20 mouse cellular contexts compared by ENCODE assay signal in the genomic region with DNA sequence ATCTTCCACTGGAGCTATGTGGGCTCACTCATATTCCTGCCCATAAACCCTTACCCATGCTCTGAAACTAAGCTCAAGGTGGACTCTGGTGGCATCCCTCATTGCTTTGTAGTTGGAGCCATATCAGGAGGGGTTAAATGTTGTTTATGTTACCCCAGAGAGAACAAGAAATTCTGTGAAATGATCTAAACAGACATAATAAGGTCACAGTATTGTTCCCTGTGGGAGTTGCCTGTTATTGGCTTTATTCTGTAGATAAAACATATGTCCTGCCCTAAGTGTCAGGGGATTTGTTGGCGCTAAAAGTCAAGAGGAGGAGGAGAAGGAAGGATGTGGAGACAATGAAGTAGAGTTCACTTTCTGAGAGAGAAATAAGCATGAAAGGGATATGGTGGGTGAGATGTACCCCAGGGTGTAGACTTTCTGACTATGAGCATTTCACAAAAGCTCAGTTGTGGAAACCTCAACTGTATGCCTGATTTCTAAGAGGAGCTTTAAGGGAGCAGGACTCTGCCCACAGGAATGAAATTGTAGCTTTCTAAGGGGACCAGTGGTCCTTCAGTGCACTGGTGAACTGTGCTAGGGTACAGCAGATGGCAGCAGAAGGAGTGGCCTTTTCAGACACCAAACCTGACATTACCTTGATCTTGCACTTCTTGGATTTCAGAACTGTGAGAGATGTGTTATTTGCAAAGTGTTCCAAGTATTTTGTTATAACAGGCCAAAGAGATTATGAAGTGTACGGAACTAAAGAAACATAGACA.
DNase-seq lines count a peak whose midpoint lies in the region; ATAC-seq and TF ChIP-seq lines count a peak whose summit lies in the region.
"Had no signal": no experiment of that assay in that cellular context is flagged by ENCODE, and none has a peak within 500 bp of the region (broad histone marks: within the 10 kb centered on the region; RNA-seq: fewer than 3 reads in every experiment).

No protein-coding gene starts in this region.

- no peak for TF ChIP-seq CTCF in layer of hippocampus, adult 2 months (conservative IDR thresholded peaks at IDR 0.05)

- H3K4me3 ChIP-seq in layer of hippocampus, adult 2 months = no peak overlapping the region
- H3K4me3 ChIP-seq: forebrain, embryonic 10.5 days; forebrain, embryonic 13.5 days; gastrocnemius, adult 2 months; hindbrain, embryonic 10.5 days; hindbrain, embryonic 13.5 days; intestine, embryonic 15.5 days had no signal

- peak; percentile 61 for ATAC-seq in cerebellum, adult (ENCODE audit: insufficient number of reproducible peaks, low FRiP score, low TSS enrichment)
- ATAC-seq: activated CD4-positive, CD25-positive, alpha-beta regulatory T cell, adult 4 months; hindbrain, embryonic 16.5 days had no signal

- peak overlapping the region; percentile 75 for H3K27ac ChIP-seq in layer of hippocampus, adult 2 months
- H3K27ac ChIP-seq: forebrain, embryonic 10.5 days; forebrain, embryonic 13.5 days; gastrocnemius, adult 2 months; hindbrain, embryonic 10.5 days; hindbrain, embryonic 13.5 days; intestine, embryonic 15.5 days had no signal

- no peak for DNase-seq in cerebellum, adult 11-12 months
- DNase-seq in layer of hippocampus, adult 2 months (ENCODE audit: low spot score in 2 of 2) = no peak
- no peak for DNase-seq in layer of hippocampus, adult 9-10 months (ENCODE audit: low spot score)
- DNase-seq in retina, embryonic 14.5 days (ENCODE audit: low spot score) = peak; percentile 57
- DNase-seq in urinary bladder, postnatal 14 days (ENCODE audit: low spot score) = no peak
- DNase-seq: adrenal gland, adult 8-10 months; adrenal gland, postnatal 25 days; cerebellum, postnatal 10 days; gastrocnemius, adult 2 months; gastrocnemius, postnatal 14 days; heart, adult 11 months; heart, postnatal 36 days had no signal
